Mouse (Mus musculus): ENCODE measurements around the gene Arel1. TPM values are rescaled to one million over a fixed set of nuclear protein-coding genes. Genes with fewer than 3 reads are reported as not detected.

Arel1 gene
- polyA plus RNA-seq, 1 experiment: 70.4 TPM

GRCm38 (mm10) chr12:84940343-84940742, 30.4 kb downstream of the Arel1 start:
- H3K27ac ChIP-seq (ENCODE audit: insufficient read depth, low read length): no peak overlapping the region
- H3K4me3 ChIP-seq (ENCODE audit: insufficient read depth, low read length): no peak overlapping the region
- H3K4me1 ChIP-seq (ENCODE audit: control insufficient read depth, insufficient read depth, low read length): peaks cover 2% of the 10 kb centered on the region
- TF ChIP-seq CTCF (IDR thresholded peaks at IDR 0.05; ENCODE audit: extremely low read depth, insufficient read depth, low read length): no peak
- no peak for TF ChIP-seq POLR2A (IDR thresholded peaks at IDR 0.05; ENCODE audit: extremely low read depth, insufficient read depth, low read length)

GRCm38 (mm10) chr12:84939117-84939516, 31.6 kb downstream of the Arel1 start:
- Histone ChIP-seq H3K27ac (ENCODE audit: insufficient read depth, low read length) (no peak overlapping the region), H3K4me1 (ENCODE audit: control insufficient read depth, insufficient read depth, low read length) (peaks cover 2% of the 10 kb centered on the region), H3K4me3 (ENCODE audit: insufficient read depth, low read length) (no peak overlapping the region)
- no peak for TF ChIP-seq POLR2A (IDR thresholded peaks at IDR 0.05; ENCODE audit: extremely low read depth, insufficient read depth, low read length)
- no peak for TF ChIP-seq CTCF (IDR thresholded peaks at IDR 0.05; ENCODE audit: extremely low read depth, insufficient read depth, low read length)

GRCm38 (mm10) chr12:84935343-84935742, 35.4 kb downstream of the Arel1 start:
- peaks cover 2% of the 10 kb centered on the region for H3K4me1 ChIP-seq (ENCODE audit: control insufficient read depth, insufficient read depth, low read length)
- no peak for TF ChIP-seq CTCF (IDR thresholded peaks at IDR 0.05; ENCODE audit: extremely low read depth, insufficient read depth, low read length)
- no peak for TF ChIP-seq POLR2A (IDR thresholded peaks at IDR 0.05; ENCODE audit: extremely low read depth, insufficient read depth, low read length)
- H3K27ac ChIP-seq (ENCODE audit: insufficient read depth, low read length): no peak overlapping the region
- H3K4me3 ChIP-seq (ENCODE audit: insufficient read depth, low read length): no peak overlapping the region

- no peaks in the 10 kb centered on the region for H3K4me1 ChIP-seq (ENCODE audit: control insufficient read depth, insufficient read depth, low read length)
- no peak overlapping the region for H3K27ac ChIP-seq (ENCODE audit: insufficient read depth, low read length)
- TF ChIP-seq POLR2A (IDR thresholded peaks at IDR 0.05; ENCODE audit: extremely low read depth, insufficient read depth, low read length) (no peak), CTCF (IDR thresholded peaks at IDR 0.05; ENCODE audit: extremely low read depth, insufficient read depth, low read length) (no peak)
- no peak overlapping the region for H3K4me3 ChIP-seq (ENCODE audit: insufficient read depth, low read length)
Measured at GRCm38 (mm10) chr12:84932210-84932609, 38.5 kb downstream of the Arel1 start.

GRCm38 (mm10) chr12:84926542-84926941, 44.2 kb downstream of the Arel1 start:
- no peak for TF ChIP-seq CTCF (IDR thresholded peaks at IDR 0.05; ENCODE audit: extremely low read depth, insufficient read depth, low read length)
- no peak for TF ChIP-seq POLR2A (IDR thresholded peaks at IDR 0.05; ENCODE audit: extremely low read depth, insufficient read depth, low read length)
- Histone ChIP-seq H3K27ac (ENCODE audit: insufficient read depth, low read length) (no peak overlapping the region), H3K4me1 (ENCODE audit: control insufficient read depth, insufficient read depth, low read length) (no peaks in the 10 kb centered on the region), H3K4me3 (ENCODE audit: insufficient read depth, low read length) (no peak overlapping the region)

- TF ChIP-seq CTCF (IDR thresholded peaks at IDR 0.05; ENCODE audit: extremely low read depth, insufficient read depth, low read length) (no peak), POLR2A (IDR thresholded peaks at IDR 0.05; ENCODE audit: extremely low read depth, insufficient read depth, low read length) (no peak)
- Histone ChIP-seq H3K27ac (ENCODE audit: insufficient read depth, low read length) (no peak overlapping the region), H3K4me1 (ENCODE audit: control insufficient read depth, insufficient read depth, low read length) (no peaks in the 10 kb centered on the region), H3K4me3 (ENCODE audit: insufficient read depth, low read length) (no peak overlapping the region)
Measured at GRCm38 (mm10) chr12:84924324-84924723, 46.4 kb downstream of the Arel1 start.

- TF ChIP-seq CTCF (IDR thresholded peaks at IDR 0.05; ENCODE audit: extremely low read depth, insufficient read depth, low read length) (no peak), POLR2A (IDR thresholded peaks at IDR 0.05; ENCODE audit: extremely low read depth, insufficient read depth, low read length) (no peak)
Measured at GRCm38 (mm10) chr12:84921881-84922419, 48.8 kb downstream of the Arel1 start.

GRCm38 (mm10) chr12:84918809-84919208, 51.9 kb downstream of the Arel1 start:
- Histone ChIP-seq H3K4me1 (ENCODE audit: control insufficient read depth, insufficient read depth, low read length) (no peaks in the 10 kb centered on the region), H3K27ac (ENCODE audit: insufficient read depth, low read length) (no peak overlapping the region), H3K4me3 (ENCODE audit: insufficient read depth, low read length) (no peak overlapping the region)
- TF ChIP-seq POLR2A (IDR thresholded peaks at IDR 0.05; ENCODE audit: extremely low read depth, insufficient read depth, low read length) (no peak), CTCF (IDR thresholded peaks at IDR 0.05; ENCODE audit: extremely low read depth, insufficient read depth, low read length) (no peak)

More at GRCm38 (mm10) chr12:84921881-84922419, 48.8 kb downstream of the Arel1 start:
- H3K27ac ChIP-seq (ENCODE audit: insufficient read depth, low read length): no peak overlapping the region
- H3K4me1 ChIP-seq (ENCODE audit: control insufficient read depth, insufficient read depth, low read length): no peaks in the 10 kb centered on the region
- H3K4me3 ChIP-seq (ENCODE audit: insufficient read depth, low read length): no peak overlapping the region

GRCm38 (mm10) chr12:84917799-84918198, 52.9 kb downstream of the Arel1 start:
- TF ChIP-seq POLR2A (IDR thresholded peaks at IDR 0.05; ENCODE audit: extremely low read depth, insufficient read depth, low read length): no peak
- TF ChIP-seq CTCF (IDR thresholded peaks at IDR 0.05; ENCODE audit: extremely low read depth, insufficient read depth, low read length): no peak
- H3K4me1 ChIP-seq (ENCODE audit: control insufficient read depth, insufficient read depth, low read length): no peaks in the 10 kb centered on the region
- H3K27ac ChIP-seq (ENCODE audit: insufficient read depth, low read length): no peak overlapping the region
- H3K4me3 ChIP-seq (ENCODE audit: insufficient read depth, low read length): no peak overlapping the region

- Histone ChIP-seq H3K27ac (ENCODE audit: insufficient read depth, low read length) (no peak overlapping the region), H3K4me3 (ENCODE audit: insufficient read depth, low read length) (no peak overlapping the region), H3K4me1 (ENCODE audit: control insufficient read depth, insufficient read depth, low read length) (no peaks in the 10 kb centered on the region)
- no peak for TF ChIP-seq CTCF (IDR thresholded peaks at IDR 0.05; ENCODE audit: extremely low read depth, insufficient read depth, low read length)
- no peak for TF ChIP-seq POLR2A (IDR thresholded peaks at IDR 0.05; ENCODE audit: extremely low read depth, insufficient read depth, low read length)
Measured at GRCm38 (mm10) chr12:84914959-84915358, 55.7 kb downstream of the Arel1 start.

Data from cortical plate, adult 2 months (tissue).